Mouse (Mus musculus) heart, adult 8-10 months (tissue): ENCODE measurements around the gene Pcdh8. TPM values are rescaled to one million over a fixed set of nuclear protein-coding genes. Genes with fewer than 3 reads are reported as not detected.

ENCODE experiments used
- DNase-seq: peaks from one replicate; pipeline ENCODE4 v3.0.0; 2022; ENCODE audit warnings: low spot score
- microRNA-seq: library from miRNA; unstranded; fragments of <30 nt; microRNA quantifications from one replicate; pipeline ENCODE4 v1.2.0, GENCODE M21; 2022
- total RNA-seq, 4 experiments: library from RNA; stranded (reverse); gene quantifications; 2 replicates each; pipeline ENCODE4 v1.2.4; 2022

Pcdh8 gene
- total RNA-seq, 4 experiments from 2014 or later = 0.06 to 0.19 (median 0.13) TPM

- DNase-seq = no peak
Measured at GRCm38 (mm10) chr14:79754157-79754556, 17.0 kb downstream of the Pcdh8 start.

DNA sequence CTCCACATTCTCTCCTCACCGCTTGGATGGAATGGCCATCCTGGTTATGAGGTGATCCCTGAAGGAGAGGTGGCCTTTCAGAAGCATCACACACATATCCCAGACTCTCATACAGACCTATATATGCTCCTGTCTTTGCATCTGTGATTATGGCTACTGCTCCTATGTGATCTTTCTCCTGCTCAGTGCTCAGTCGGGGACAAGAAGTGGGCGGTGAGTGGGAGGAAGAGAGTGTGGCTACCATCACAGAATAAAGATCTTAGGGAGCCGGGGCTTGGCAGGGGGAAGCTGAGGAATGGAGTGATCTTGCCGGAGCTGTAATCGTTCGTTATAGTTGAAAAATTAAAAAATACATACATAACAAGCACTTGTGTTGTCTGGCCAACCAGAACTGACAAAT, 17.4 kb downstream of the Pcdh8 start:
- DNase-seq = no peak

GRCm38 (mm10) chr14:79740515-79740914, 30.6 kb downstream of the Pcdh8 start:
- no peak for DNase-seq

- DNase-seq = no peak
Measured at GRCm38 (mm10) chr14:79738441-79738840, 32.7 kb downstream of the Pcdh8 start.

DNA sequence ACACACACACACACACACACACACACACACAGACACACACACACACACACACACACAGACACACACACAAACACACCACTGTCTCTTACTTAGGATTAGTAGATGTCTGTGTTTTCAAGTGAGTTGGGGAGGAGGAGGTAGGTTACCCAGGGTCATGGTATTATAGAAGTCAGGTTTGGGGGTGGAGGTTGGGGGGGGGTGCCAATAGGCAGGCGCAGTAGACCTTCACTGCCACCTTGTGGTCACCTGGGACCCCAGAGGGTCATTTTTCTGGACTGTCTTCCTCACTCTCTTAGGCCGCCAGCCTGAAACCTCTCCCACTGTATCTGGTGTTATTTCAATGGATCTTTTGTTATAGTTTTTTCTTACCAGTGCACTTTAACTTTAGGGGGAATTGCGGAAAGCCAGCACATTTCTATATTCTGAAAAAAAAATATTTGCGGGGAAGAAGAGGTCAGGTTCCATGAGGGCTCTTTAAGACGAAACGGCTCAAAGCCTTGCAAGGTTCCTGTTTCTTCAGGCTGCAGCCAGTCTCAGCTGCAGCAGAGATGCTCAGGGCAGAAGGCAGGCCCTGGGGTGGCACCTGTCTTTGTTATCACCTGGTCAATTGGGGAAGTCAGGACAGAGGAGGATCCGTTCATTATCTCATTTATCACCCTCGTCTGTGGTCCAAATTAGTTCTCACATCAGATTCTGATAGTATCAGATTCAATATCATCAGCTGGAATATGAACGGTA, 33.3 kb downstream of the Pcdh8 start:
- peak; percentile 13 for DNase-seq

DNA sequence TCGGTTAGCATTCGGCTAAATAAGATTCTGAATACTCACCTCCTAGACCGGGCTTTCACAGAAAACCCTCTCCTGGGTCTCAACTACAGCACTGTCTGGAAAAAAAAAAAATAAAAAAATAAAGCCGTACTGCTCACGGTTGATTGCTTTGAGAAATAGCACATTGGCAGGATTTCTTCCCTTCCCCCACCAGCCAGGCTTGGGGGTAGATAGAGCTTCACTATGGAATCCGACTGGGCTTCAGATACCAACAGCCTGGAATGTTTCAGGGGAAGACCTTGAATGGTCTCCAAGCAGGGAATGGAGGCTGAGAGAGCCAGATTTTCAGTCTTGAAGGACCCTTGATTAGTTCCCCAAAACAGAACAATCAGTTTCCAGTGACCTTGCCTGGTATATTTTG, 34.3 kb downstream of the Pcdh8 start:
- no peak for DNase-seq

DNA sequence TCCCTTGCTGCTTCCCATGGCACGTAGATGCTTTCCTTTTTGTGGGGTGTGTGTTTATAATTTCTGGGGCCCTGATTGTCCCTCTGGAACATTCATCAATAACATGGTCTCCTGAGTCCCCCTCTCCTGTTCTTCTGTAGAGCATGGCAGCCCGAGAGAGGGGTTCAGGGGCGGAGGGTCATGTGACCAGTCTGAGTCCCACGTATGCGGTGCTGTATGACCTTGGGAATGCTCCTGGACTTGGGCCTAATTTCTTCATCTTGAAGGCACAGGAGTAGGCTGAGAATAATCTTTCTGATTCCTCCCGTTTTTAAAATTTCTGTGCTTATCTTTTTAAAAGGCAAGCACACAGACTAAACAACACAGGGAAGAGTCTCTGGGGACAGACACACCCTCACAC, 37.6 kb downstream of the Pcdh8 start:
- DNase-seq = no peak

DNA sequence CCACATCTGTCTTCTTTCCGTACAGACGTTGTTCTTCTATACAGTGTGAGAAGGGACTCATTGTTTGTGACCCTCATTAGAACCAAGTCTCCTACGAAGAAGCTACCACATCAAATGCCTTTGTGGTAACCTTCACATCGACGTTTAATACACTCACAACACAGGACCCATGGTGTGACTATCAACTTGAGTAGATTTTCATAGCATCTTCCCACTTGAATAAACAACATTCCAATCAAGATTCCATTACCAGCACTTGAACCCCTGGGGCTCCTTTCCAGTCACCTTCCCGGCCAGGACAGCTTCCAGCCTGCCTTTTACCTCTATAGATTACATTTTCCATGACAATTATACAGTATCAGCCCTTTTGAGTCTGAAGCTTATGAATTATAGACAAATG, 42.3 kb downstream of the Pcdh8 start:
- no peak for DNase-seq

DNA sequence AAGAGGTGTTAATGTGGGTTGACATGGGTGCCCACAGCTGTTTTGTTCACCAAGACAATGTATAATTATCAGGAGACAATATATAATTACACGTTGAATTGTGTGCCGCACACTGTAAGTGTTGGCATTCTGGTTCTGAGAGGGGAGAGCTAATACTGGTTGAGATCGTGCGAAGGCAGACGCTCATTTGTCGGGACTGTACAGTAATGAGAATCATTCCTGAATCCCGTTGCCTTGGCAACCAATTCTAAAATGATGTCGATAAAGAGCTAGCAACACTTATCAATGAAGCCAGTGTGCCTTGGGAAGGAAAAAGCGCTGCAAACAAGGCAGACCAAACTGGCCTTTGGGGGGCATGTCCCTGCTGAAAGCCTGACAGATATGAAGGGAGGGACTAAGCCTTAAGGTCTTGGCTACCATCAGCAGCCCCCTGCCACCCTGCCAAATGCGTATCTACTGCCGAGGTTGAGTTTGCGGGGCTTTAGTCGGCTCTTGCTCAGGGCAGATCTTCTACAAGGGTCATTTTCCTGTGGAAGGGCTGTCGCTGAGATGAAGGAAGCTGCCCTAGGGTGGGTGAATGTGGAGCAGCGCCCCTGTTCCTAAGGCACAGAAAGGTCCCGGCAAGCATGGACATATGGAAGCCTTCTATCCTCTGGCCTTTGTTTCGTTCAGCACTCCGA, 47.0 kb downstream of the Pcdh8 start:
- DNase-seq = no peak

DNA sequence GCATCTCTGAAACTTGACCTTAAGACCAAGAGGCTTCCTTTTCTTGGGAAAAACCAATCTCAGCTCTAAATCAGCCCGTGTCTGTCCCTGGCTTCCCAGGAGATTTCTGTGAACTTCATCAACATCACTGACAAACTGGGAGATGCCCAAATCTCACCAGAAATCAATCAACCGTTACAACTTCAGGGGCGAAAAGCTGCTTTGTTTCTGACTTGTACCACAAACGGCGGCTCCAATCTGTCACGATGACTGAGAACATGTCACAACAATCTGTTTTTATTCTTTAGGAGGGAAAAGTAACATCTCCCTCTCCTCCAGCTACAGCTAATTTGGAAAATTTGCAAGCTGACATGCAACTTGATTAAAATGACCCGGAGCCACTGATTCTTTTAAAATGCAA, 48.9 kb downstream of the Pcdh8 start:
- no peak for DNase-seq

Small RNA genes lying within 50 kb of the gene (microRNA-seq; reads per million reads assigned to microRNA genes)
- not detected for gene Mir759

Other genes with a start within 250 kb of the Pcdh8 start
- gene Sugt1, start 183.6 kb downstream of the Pcdh8 start, total RNA-seq = 10 to 100 TPM; 61.8 to 67.5 (median 62.6) TPM
- gene Cnmd, start 109.1 kb downstream of the Pcdh8 start, total RNA-seq = 1 to 10 TPM; 3.6 to 5.6 (median 4.0) TPM
- gene Olfm4, start 212.8 kb upstream of the Pcdh8 start, total RNA-seq = not detected